30 mouse cellular contexts compared by ENCODE assay signal in genomic region chr1:43186334-43186733, GRCm38 (mm10). TPM values are rescaled to one million over a fixed set of nuclear protein-coding genes. Genes with fewer than 3 reads are reported as not detected.
DNase-seq lines count a peak whose midpoint lies in the region; ATAC-seq lines count a peak whose summit lies in the region.
"Had no signal": no experiment of that assay in that cellular context is flagged by ENCODE, and none has a peak within 500 bp of the region (broad histone marks: within the 10 kb centered on the region; RNA-seq: fewer than 3 reads in every experiment).

No protein-coding gene starts in this region.

- H3K9ac ChIP-seq in heart, embryonic 15.5 days, result no peak overlapping the region
- no peak overlapping the region for H3K9ac ChIP-seq in heart, embryonic 11.5 days (ENCODE audit: low read depth, low read length)
- no peak overlapping the region for H3K9ac ChIP-seq in neural tube, embryonic 15.5 days (replicated peaks)
- H3K9ac ChIP-seq in neural tube, embryonic 11.5 days (ENCODE audit: low read length), result no peak overlapping the region
- H3K9ac ChIP-seq: intestine, embryonic 15.5 days; limb, embryonic 12.5 days; midbrain, embryonic 15.5 days had no signal

- H3K36me3 ChIP-seq in heart, embryonic 15.5 days, result peaks cover 4% of the 10 kb centered on the region; the same call in 1 of the 2 replicates
- H3K36me3 ChIP-seq in heart, embryonic 11.5 days (ENCODE audit: control insufficient read depth, insufficient read depth, low read length), result no peaks in the 10 kb centered on the region
- H3K36me3 ChIP-seq in neural tube, embryonic 15.5 days, result no peaks in the 10 kb centered on the region
- no peaks in the 10 kb centered on the region for H3K36me3 ChIP-seq in neural tube, embryonic 11.5 days (ENCODE audit: control insufficient read depth, insufficient read depth, low read length)
- H3K36me3 ChIP-seq: intestine, embryonic 15.5 days; limb, embryonic 12.5 days; midbrain, embryonic 15.5 days had no signal

- peak; percentile 27 for DNase-seq in neural tube, embryonic 10.5 days (ENCODE audit: extremely low spot score, low spot score)
- peak; percentile 38 for DNase-seq in embryo, embryonic 9.5 days (ENCODE audit: extremely low spot score)
- peak; percentile 17 for DNase-seq in neural tube, embryonic 11.5 days (ENCODE audit: low spot score)
- no peak for DNase-seq in kidney, postnatal 25 days
- no peak for DNase-seq in natural killer cell, adult 2 months (ENCODE audit: low spot score in 2 of 2)
- DNase-seq: adrenal gland, postnatal 10 days; cerebellum, adult 18-20 months; cerebellum, postnatal 14 days; heart, postnatal 36 days; kidney, adult 8-10 months; kidney, postnatal 10 days; layer of hippocampus, postnatal 36 days; lung, adult 18-20 months; lung, postnatal 10 days; right cerebral cortex, postnatal 14 days; thymus, adult 2 months; thymus, postnatal 4 days had no signal

- 38% methylated on average over 7 of the region's 7 CpGs for WGBS in heart, embryonic 15.5 days
- WGBS in heart, embryonic 11.5 days (ENCODE audit: insufficient replicate concordance), result 28% methylated on average over 7 of the region's 7 CpGs
- 12% methylated on average over 7 of the region's 7 CpGs for WGBS in neural tube, embryonic 15.5 days
- WGBS in neural tube, embryonic 11.5 days, result 7% methylated on average over 7 of the region's 7 CpGs

- no peak for ATAC-seq in heart, embryonic 15.5 days (replicated peaks; ENCODE audit: insufficient number of reproducible peaks, insufficient read depth, low FRiP score, low read depth)
- ATAC-seq in heart, embryonic 11.5 days (replicated peaks; ENCODE audit: insufficient number of reproducible peaks, low FRiP score, low TSS enrichment), result no peak
- no peak for ATAC-seq in neural tube, embryonic 15.5 days (ENCODE audit: low FRiP score)
- no peak for ATAC-seq in neural tube, embryonic 11.5 days (ENCODE audit: insufficient read depth, low FRiP score, low TSS enrichment)
- ATAC-seq: forebrain, embryonic 14.5 days; hindbrain, embryonic 16.5 days; intestine, embryonic 15.5 days; midbrain, embryonic 15.5 days had no signal

- H3K27me3 ChIP-seq in heart, embryonic 15.5 days, result no peaks in the 10 kb centered on the region
- H3K27me3 ChIP-seq in heart, embryonic 11.5 days (ENCODE audit: control insufficient read depth, insufficient read depth, low read length), result no peaks in the 10 kb centered on the region
- no peaks in the 10 kb centered on the region for H3K27me3 ChIP-seq in neural tube, embryonic 15.5 days (replicated peaks)
- H3K27me3 ChIP-seq in neural tube, embryonic 11.5 days (ENCODE audit: control insufficient read depth, insufficient read depth, low read length), result no peaks in the 10 kb centered on the region
- H3K27me3 ChIP-seq: intestine, embryonic 15.5 days; midbrain, embryonic 15.5 days had no signal

- H3K4me2 ChIP-seq in heart, embryonic 15.5 days, result peak overlapping the region; percentile 21; the same call in 1 of the 2 replicates
- no peak overlapping the region for H3K4me2 ChIP-seq in heart, embryonic 11.5 days
- no peak overlapping the region for H3K4me2 ChIP-seq in neural tube, embryonic 15.5 days
- no peak overlapping the region for H3K4me2 ChIP-seq in neural tube, embryonic 11.5 days (ENCODE audit: low read depth)
- H3K4me2 ChIP-seq: intestine, embryonic 15.5 days; limb, embryonic 12.5 days; liver, embryonic 11.5 days; midbrain, embryonic 15.5 days had no signal

- no peak overlapping the region for H3K4me3 ChIP-seq in heart, embryonic 15.5 days
- H3K4me3 ChIP-seq in heart, embryonic 11.5 days (ENCODE audit: low read depth, low read length), result no peak overlapping the region
- H3K4me3 ChIP-seq in neural tube, embryonic 15.5 days (replicated peaks), result no peak overlapping the region
- no peak overlapping the region for H3K4me3 ChIP-seq in neural tube, embryonic 11.5 days (ENCODE audit: low read depth, low read length)
- H3K4me3 ChIP-seq: erythroblast, embryonic 14.5 days; intestine, embryonic 15.5 days; layer of hippocampus, adult 2 months; limb, embryonic 12.5 days; midbrain, embryonic 15.5 days; myocyte had no signal

- no peaks in the 10 kb centered on the region for H3K9me3 ChIP-seq in heart, embryonic 15.5 days (replicated peaks)
- H3K9me3 ChIP-seq in heart, embryonic 11.5 days (replicated peaks; ENCODE audit: control insufficient read depth, low read length), result no peaks in the 10 kb centered on the region
- H3K9me3 ChIP-seq in neural tube, embryonic 15.5 days (replicated peaks), result no peaks in the 10 kb centered on the region
- no peaks in the 10 kb centered on the region for H3K9me3 ChIP-seq in neural tube, embryonic 11.5 days (ENCODE audit: control insufficient read depth, low read length)
- H3K9me3 ChIP-seq: intestine, embryonic 15.5 days; limb, embryonic 12.5 days; midbrain, embryonic 15.5 days had no signal

- H3K4me1 ChIP-seq in heart, embryonic 15.5 days (replicated peaks), result peaks cover 60% of the 10 kb centered on the region
- 0 out of 2 replicates have a peak, but pooled peaks cover 2% of the 10 kb centered on the region for H3K4me1 ChIP-seq in heart, embryonic 11.5 days (ENCODE audit: control insufficient read depth, insufficient read depth, low read length)
- no peaks in the 10 kb centered on the region for H3K4me1 ChIP-seq in neural tube, embryonic 15.5 days
- no peaks in the 10 kb centered on the region for H3K4me1 ChIP-seq in neural tube, embryonic 11.5 days (ENCODE audit: control insufficient read depth, insufficient read depth, low read length)
- H3K4me1 ChIP-seq: intestine, embryonic 15.5 days; limb, embryonic 12.5 days; midbrain, embryonic 15.5 days had no signal

- peak overlapping the region; percentile 22 for H3K27ac ChIP-seq in heart, embryonic 15.5 days
- no peak overlapping the region for H3K27ac ChIP-seq in heart, embryonic 11.5 days (ENCODE audit: low read depth, low read length)
- no peak overlapping the region for H3K27ac ChIP-seq in neural tube, embryonic 15.5 days (replicated peaks)
- no peak overlapping the region for H3K27ac ChIP-seq in neural tube, embryonic 11.5 days (ENCODE audit: low read depth, low read length)
- H3K27ac ChIP-seq: intestine, embryonic 15.5 days; layer of hippocampus, adult 2 months; limb, embryonic 12.5 days; midbrain, embryonic 15.5 days; stomach, postnatal 0 days had no signal

RNA-seq across cellular contexts. Expression of gene Fhl2, which starts 10.4 kb away (rescaled TPM):
- polyA plus RNA-seq in heart, embryonic 15.5 days (2015; fragmentation: Nextera tagmentation; extraction: Ambion mirVana), result 298 and 363 TPM in 2 replicates
- 181 and 186 TPM in 2 replicates for polyA plus RNA-seq in heart, embryonic 11.5 days (2014; fragmentation: Nextera tagmentation; extraction: Ambion mirVana)
- 31.4 and 32.3 TPM in 2 replicates for polyA plus RNA-seq in neural tube, embryonic 15.5 days (2015; fragmentation: Nextera tagmentation; extraction: Ambion mirVana)
- 12.2 and 12.3 TPM in 2 replicates for polyA plus RNA-seq in neural tube, embryonic 11.5 days (2014; fragmentation: Nextera tagmentation; extraction: Ambion mirVana)
- polyA plus RNA-seq: erythroblast, embryonic 14.5 days had no signal

Comparison
In these comparisons a context has a peak if more than half of its experiments do, and no peak if none do; other contexts are left out.
1. DNase-seq: peak in neural tube, embryonic 10.5 days (single experiment), embryo, embryonic 9.5 days (single experiment) and neural tube, embryonic 11.5 days (single experiment); none in kidney, postnatal 25 days (0 of 2) and natural killer cell, adult 2 months (0 of 2).